Mouse (Mus musculus): ENCODE results near the gene Gm19345. TPM values are rescaled to one million over a fixed set of nuclear protein-coding genes. Genes with fewer than 3 reads are reported as not detected.

The Gm19345 gene
- polyA plus RNA-seq, 1 experiment = 0.05 TPM

DNA sequence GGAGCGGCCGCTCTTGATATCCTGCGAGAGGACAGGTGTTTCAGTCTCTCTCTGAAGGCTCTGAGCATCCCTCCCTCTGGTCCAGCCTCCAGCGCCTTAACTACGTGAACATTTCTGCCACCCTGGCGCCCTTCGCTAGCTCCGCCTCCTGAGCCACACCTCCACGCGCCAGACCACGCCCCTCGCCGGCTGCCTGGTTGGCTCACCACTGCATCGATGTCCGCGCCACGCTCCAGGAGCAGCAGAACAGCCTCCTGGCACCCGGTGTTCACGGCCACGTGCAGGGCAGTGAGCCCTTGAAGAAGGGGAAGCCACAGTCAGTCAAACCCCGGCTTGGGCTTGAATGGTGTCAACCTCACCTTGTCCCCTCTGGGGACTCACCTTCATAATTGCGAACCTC lies 40.7 kb upstream of the Gm19345 start:
- Histone ChIP-seq H3K4me3 (no peak overlapping the region), H3K4me2 (ENCODE audit: low read depth) (no peak overlapping the region)

DNA sequence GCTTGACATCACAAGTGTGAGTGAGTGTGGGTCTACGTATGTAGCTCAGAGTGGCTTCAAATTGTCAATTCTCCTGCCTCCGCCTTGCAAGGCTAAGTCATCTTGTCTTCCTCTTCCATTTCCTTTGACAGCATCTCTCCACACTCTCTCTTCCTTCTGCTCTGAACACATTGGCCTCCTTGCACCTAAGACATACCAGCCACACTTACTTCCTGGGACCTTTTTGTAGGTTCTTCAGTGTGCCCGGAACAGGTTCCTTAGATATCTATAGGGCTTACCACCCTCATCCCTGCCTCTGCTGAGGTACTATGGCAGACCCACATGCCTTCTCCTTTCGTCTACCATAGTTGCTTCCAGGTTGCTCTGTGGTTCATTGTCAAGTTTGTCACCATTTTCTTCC lies 38.6 kb upstream of the Gm19345 start:
- Histone ChIP-seq H3K4me3 (no peak overlapping the region), H3ac (ENCODE audit: control insufficient read depth, insufficient read length) (no peak overlapping the region), H3K36me3 (ENCODE audit: control insufficient read depth, insufficient read depth) (no peaks in the 10 kb centered on the region), H3K4me2 (ENCODE audit: low read depth) (no peak overlapping the region), H3K79me2 (ENCODE audit: control insufficient read depth, insufficient read depth) (peaks cover 3% of the 10 kb centered on the region), H3K27me3 (ENCODE audit: control insufficient read depth, insufficient read depth, insufficient read length) (no peaks in the 10 kb centered on the region)
- no peak for TF ChIP-seq REST (IDR thresholded peaks at IDR 0.05; ENCODE audit: insufficient read depth, insufficient read length)

More for the DNA sequence above, 40.7 kb upstream of the Gm19345 start:
- TF ChIP-seq MYOD1 (IDR thresholded peaks at IDR 0.05; ENCODE audit: control insufficient read depth in 1 of 3, insufficient read length in 2 of 3, low read depth in 2 of 3) (no peak), POLR2A (IDR thresholded peaks at IDR 0.05; ENCODE audit: insufficient read length, low read depth) (no peak), MYOG (IDR thresholded peaks at IDR 0.05; ENCODE audit: control insufficient read depth in 1 of 3, insufficient read depth in 1 of 3, insufficient read length in 2 of 3, low read depth in 2 of 3) (peak in 1 of 3 experiments; percentile 1)
- H3ac ChIP-seq (ENCODE audit: control insufficient read depth, insufficient read length) = no peak overlapping the region
- H3K36me3 ChIP-seq (ENCODE audit: control insufficient read depth, insufficient read depth) = no peaks in the 10 kb centered on the region
- H3K79me2 ChIP-seq (ENCODE audit: control insufficient read depth, insufficient read depth) = no peaks in the 10 kb centered on the region
- H3K27me3 ChIP-seq (ENCODE audit: control insufficient read depth, insufficient read depth, insufficient read length) = no peaks in the 10 kb centered on the region

DNA sequence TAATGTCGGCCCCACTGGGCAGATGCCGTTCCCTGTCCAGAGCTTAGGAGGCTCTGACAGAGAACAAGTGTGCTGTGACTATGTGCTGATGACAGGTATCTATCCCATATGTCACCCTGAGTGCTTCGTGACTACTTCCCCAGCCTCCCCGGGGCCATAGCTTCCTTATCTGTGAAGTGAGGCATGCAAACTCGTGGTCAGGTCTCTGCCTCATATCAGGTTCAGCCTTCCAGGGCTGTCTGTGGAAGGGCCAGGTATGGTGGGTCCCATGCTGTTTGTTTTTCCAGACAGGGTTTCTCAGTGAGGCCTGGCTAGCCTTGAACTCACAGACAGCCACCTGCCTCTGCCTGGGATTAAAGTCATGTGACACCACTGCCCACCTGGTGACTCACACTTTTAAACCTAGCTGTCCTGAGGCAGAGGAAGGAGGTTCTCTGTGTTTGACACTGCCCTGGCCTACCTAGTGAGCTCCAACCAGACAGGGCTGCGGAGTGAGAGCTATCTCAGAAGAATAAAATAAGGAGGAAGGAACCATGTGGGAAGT lies 38.2 kb upstream of the Gm19345 start:
- TF ChIP-seq MYOD1 (IDR thresholded peaks at IDR 0.05; ENCODE audit: control insufficient read depth in 1 of 3, insufficient read length in 2 of 3, low read depth in 2 of 3) (no peak), MYOG (IDR thresholded peaks at IDR 0.05; ENCODE audit: control insufficient read depth in 1 of 3, insufficient read depth in 1 of 3, insufficient read length in 2 of 3, low read depth in 2 of 3) (no peak), USF1 (IDR thresholded peaks at IDR 0.05; ENCODE audit: low read depth) (no peak), MAX (IDR thresholded peaks at IDR 0.05; ENCODE audit: low read depth) (no peak), REST (IDR thresholded peaks at IDR 0.05; ENCODE audit: insufficient read depth, insufficient read length) (no peak), CEBPB (IDR thresholded peaks at IDR 0.05; ENCODE audit: insufficient read depth, poor library complexity, severe bottlenecking) (no peak), E2F4 (IDR thresholded peaks at IDR 0.05; ENCODE audit: insufficient read depth) (no peak), POLR2AphosphoS2 (IDR thresholded peaks at IDR 0.05; ENCODE audit: insufficient read length, low read depth) (no peak), TCF12 (IDR thresholded peaks at IDR 0.05; ENCODE audit: insufficient read depth, poor library complexity, severe bottlenecking) (no peak), SRF (IDR thresholded peaks at IDR 0.05; ENCODE audit: control insufficient read depth, insufficient read length, low read depth) (no peak), POLR2A (IDR thresholded peaks at IDR 0.05; ENCODE audit: insufficient read length, low read depth) (no peak), TCF3 (IDR thresholded peaks at IDR 0.05; ENCODE audit: insufficient read length, low read depth) (no peak)
- Histone ChIP-seq H3K4me2 (ENCODE audit: low read depth) (no peak overlapping the region), H3ac (ENCODE audit: control insufficient read depth, insufficient read length) (no peak overlapping the region), H3K79me2 (ENCODE audit: control insufficient read depth, insufficient read depth) (peaks cover 3% of the 10 kb centered on the region), H3K27me3 (ENCODE audit: control insufficient read depth, insufficient read depth, insufficient read length) (no peaks in the 10 kb centered on the region), H3K4me3 (no peak overlapping the region), H3K36me3 (ENCODE audit: control insufficient read depth, insufficient read depth) (no peaks in the 10 kb centered on the region)

DNA sequence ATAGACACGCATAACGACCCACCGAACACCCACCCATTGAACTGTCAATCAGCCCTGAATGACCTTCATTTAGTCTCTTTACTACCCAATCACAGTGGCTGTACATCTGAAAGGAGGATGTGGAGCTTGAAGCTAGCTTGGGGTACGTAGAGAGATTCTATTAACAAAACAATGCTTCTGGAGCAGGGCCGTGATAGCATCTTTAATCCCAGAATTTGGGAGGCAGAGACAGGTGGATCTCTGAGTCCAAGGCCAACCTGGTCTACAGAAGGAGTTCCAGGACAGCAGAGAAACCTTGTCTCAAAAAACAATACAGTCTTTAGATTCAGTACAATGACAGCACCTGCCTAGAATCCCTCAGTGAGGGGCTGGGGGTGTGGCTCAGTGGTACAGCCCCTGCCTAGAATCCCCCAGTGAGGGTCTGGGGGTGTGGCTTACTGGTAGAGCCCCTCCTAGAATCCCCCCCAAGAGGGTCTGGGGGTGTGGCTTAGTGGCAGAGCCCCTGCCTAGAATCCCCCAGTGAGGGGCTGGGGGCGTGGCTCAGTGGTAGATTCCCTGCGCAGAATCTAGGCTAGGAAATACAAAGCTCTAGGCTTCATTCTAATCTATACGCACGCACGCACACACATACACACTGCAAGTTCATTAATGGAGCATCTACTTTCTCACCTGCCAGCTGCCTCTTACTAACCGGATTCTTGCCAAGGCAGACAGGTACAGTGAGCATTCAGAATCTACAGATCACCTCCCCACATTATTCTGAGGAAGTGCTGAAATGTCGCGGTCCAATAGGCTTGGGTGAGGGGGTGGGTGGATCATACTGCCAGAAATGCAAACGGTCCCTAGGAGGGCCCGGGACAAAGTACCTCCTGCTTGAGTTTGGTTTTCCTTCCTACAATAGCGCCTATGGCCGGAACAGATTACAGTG lies 36.2 kb upstream of the Gm19345 start:
- Histone ChIP-seq H3K79me2 (ENCODE audit: control insufficient read depth, insufficient read depth) (peaks cover 3% of the 10 kb centered on the region), H3K4me2 (ENCODE audit: low read depth) (peak overlapping the region; percentile 93), H3K36me3 (ENCODE audit: control insufficient read depth, insufficient read depth) (no peaks in the 10 kb centered on the region), H3ac (ENCODE audit: control insufficient read depth, insufficient read length) (no peak overlapping the region), H3K27me3 (ENCODE audit: control insufficient read depth, insufficient read depth, insufficient read length) (no peaks in the 10 kb centered on the region), H3K4me3 (peak overlapping the region; percentile 56)
- TF ChIP-seq MYOD1 (IDR thresholded peaks at IDR 0.05; ENCODE audit: control insufficient read depth in 1 of 3, insufficient read length in 2 of 3, low read depth in 2 of 3) (no peak), USF1 (IDR thresholded peaks at IDR 0.05; ENCODE audit: low read depth) (no peak)

DNA sequence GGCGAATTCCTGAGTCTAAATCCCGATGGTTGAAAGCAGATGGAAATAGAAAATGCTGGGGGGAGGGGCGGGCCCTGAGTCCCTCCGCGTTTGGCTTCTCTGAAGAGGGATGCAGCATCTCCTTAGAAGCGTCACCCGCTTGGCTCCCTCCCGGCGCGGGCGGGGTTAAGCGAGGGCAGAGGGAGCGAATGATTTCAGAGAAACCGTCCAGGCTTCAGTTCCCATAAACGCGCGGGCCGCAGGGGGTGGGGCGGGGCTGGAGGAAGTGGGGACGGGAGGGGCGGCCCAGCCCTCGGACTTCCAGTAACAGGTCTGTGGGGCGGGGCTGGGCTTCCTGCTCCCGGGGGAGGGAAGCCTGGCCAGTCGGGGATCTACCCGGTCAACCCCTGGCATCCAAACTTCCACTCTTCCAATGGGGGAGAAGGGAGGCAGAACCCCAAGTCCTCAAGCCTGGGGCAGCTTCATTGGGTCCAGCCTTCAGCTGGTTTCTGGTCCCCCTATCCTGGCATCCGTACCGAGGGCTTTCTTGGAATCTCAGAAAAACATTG lies 35.5 kb upstream of the Gm19345 start:
- peak; percentile 62 for TF ChIP-seq POLR2A (IDR thresholded peaks at IDR 0.05; ENCODE audit: insufficient read length, low read depth)
- no peak for TF ChIP-seq E2F4 (IDR thresholded peaks at IDR 0.05; ENCODE audit: insufficient read depth)
- no peak for TF ChIP-seq REST (IDR thresholded peaks at IDR 0.05; ENCODE audit: insufficient read depth, insufficient read length)
- no peak for TF ChIP-seq MAX (IDR thresholded peaks at IDR 0.05; ENCODE audit: low read depth)
- TF ChIP-seq USF1 (IDR thresholded peaks at IDR 0.05; ENCODE audit: low read depth) = no peak
- no peak for TF ChIP-seq CEBPB (IDR thresholded peaks at IDR 0.05; ENCODE audit: insufficient read depth, poor library complexity, severe bottlenecking)
- peak; percentile 22 for TF ChIP-seq TCF3 (IDR thresholded peaks at IDR 0.05; ENCODE audit: insufficient read length, low read depth)
- peak; percentile 88 for TF ChIP-seq POLR2AphosphoS2 (IDR thresholded peaks at IDR 0.05; ENCODE audit: insufficient read length, low read depth)
- no peak for TF ChIP-seq SRF (IDR thresholded peaks at IDR 0.05; ENCODE audit: control insufficient read depth, insufficient read length, low read depth)
- no peak for TF ChIP-seq TCF12 (IDR thresholded peaks at IDR 0.05; ENCODE audit: insufficient read depth, poor library complexity, severe bottlenecking)
- TF ChIP-seq MYOG (IDR thresholded peaks at IDR 0.05; ENCODE audit: control insufficient read depth in 1 of 3, insufficient read depth in 1 of 3, insufficient read length in 2 of 3, low read depth in 2 of 3) = peak in 1 of 3 experiments; percentile 38
- TF ChIP-seq MYOD1 (IDR thresholded peaks at IDR 0.05; ENCODE audit: control insufficient read depth in 1 of 3, insufficient read length in 2 of 3, low read depth in 2 of 3) = peak in 1 of 3 experiments; percentile 40
- Histone ChIP-seq H3K27me3 (ENCODE audit: control insufficient read depth, insufficient read depth, insufficient read length) (no peaks in the 10 kb centered on the region), H3ac (ENCODE audit: control insufficient read depth, insufficient read length) (no peak overlapping the region), H3K79me2 (ENCODE audit: control insufficient read depth, insufficient read depth) (peaks cover 3% of the 10 kb centered on the region), H3K4me3 (peak overlapping the region; percentile 56), H3K36me3 (ENCODE audit: control insufficient read depth, insufficient read depth) (no peaks in the 10 kb centered on the region), H3K4me2 (ENCODE audit: low read depth) (peak overlapping the region; percentile 93)

All from myocyte (in vitro differentiated cells).